ENCODE assay signal across 16 mouse cellular contexts in the genomic region with DNA sequence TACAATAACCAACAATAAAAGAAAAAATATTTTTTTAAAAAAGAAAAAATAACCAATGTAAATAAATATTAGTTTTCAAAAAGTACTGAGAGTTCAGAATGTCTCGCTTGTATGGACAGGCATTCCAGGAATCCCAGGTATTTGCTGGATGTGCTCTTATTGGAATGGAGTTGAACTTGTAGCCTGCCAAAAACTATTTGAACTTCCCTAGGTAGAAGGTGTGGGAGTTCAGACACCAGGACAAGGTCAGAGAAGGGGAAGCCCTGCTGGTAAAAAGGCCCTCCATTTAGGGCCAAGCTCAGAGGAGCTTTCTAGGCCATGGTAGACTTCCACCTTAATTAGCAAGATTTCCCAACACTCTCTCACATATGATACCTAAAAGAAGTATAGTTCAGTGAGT.
"Had no signal": no experiment of that assay in that cellular context is flagged by ENCODE, and none has a peak within 500 bp of the region (broad histone marks: within the 10 kb centered on the region; RNA-seq: fewer than 3 reads in every experiment).

No protein-coding gene starts in this region.

- H3K27ac ChIP-seq: lung, embryonic 15.5 days; macrophage; midbrain, embryonic 13.5 days; midbrain, embryonic 15.5 days; neural tube, embryonic 12.5 days; stomach, embryonic 15.5 days; stomach, postnatal 0 days had no signal

- H3K36me3 ChIP-seq: lung, embryonic 15.5 days; midbrain, embryonic 13.5 days; midbrain, embryonic 15.5 days; neural tube, embryonic 12.5 days; stomach, embryonic 15.5 days had no signal

- H3K4me2 ChIP-seq: lung, embryonic 15.5 days; midbrain, embryonic 11.5 days; midbrain, embryonic 13.5 days; midbrain, embryonic 15.5 days; neural tube, embryonic 12.5 days; stomach, embryonic 15.5 days had no signal

- ATAC-seq: lung, postnatal 0 days; midbrain, embryonic 13.5 days; midbrain, embryonic 15.5 days had no signal

- H3K27me3 ChIP-seq: lung, embryonic 15.5 days; megakaryocyte, embryonic 14.5 days; midbrain, embryonic 13.5 days; midbrain, embryonic 15.5 days; neural tube, embryonic 12.5 days; stomach, embryonic 15.5 days had no signal

- DNase-seq: lung, postnatal 14 days; lung, postnatal 36 days; right cerebral cortex, postnatal 14 days; thymus, adult 2 months; thymus, postnatal 25 days; thymus, postnatal 4 days had no signal

- H3K4me1 ChIP-seq: lung, embryonic 15.5 days; megakaryocyte, embryonic 14.5 days; midbrain, embryonic 13.5 days; midbrain, embryonic 15.5 days; neural tube, embryonic 12.5 days; stomach, embryonic 15.5 days had no signal

- H3K9me3 ChIP-seq: lung, embryonic 15.5 days; megakaryocyte, embryonic 14.5 days; midbrain, embryonic 13.5 days; midbrain, embryonic 15.5 days; neural tube, embryonic 12.5 days; stomach, embryonic 15.5 days had no signal

- H3K4me3 ChIP-seq: lung, embryonic 15.5 days; megakaryocyte, embryonic 14.5 days; midbrain, embryonic 13.5 days; midbrain, embryonic 15.5 days; neural tube, embryonic 12.5 days; stomach, embryonic 15.5 days had no signal

- H3K9ac ChIP-seq: lung, embryonic 15.5 days; midbrain, embryonic 13.5 days; midbrain, embryonic 15.5 days; neural tube, embryonic 12.5 days; stomach, embryonic 15.5 days had no signal
